Mouse (Mus musculus): ENCODE data around the gene Ankrd16. TPM values are rescaled to one million over a fixed set of nuclear protein-coding genes. Genes with fewer than 3 reads are reported as not detected.

Gene Ankrd16
- 48.8 and 50.0 TPM in 2 replicates for polyA plus RNA-seq (2016; fragmentation: Nextera tagmentation; extraction: Ambion mirVana)

DNA sequence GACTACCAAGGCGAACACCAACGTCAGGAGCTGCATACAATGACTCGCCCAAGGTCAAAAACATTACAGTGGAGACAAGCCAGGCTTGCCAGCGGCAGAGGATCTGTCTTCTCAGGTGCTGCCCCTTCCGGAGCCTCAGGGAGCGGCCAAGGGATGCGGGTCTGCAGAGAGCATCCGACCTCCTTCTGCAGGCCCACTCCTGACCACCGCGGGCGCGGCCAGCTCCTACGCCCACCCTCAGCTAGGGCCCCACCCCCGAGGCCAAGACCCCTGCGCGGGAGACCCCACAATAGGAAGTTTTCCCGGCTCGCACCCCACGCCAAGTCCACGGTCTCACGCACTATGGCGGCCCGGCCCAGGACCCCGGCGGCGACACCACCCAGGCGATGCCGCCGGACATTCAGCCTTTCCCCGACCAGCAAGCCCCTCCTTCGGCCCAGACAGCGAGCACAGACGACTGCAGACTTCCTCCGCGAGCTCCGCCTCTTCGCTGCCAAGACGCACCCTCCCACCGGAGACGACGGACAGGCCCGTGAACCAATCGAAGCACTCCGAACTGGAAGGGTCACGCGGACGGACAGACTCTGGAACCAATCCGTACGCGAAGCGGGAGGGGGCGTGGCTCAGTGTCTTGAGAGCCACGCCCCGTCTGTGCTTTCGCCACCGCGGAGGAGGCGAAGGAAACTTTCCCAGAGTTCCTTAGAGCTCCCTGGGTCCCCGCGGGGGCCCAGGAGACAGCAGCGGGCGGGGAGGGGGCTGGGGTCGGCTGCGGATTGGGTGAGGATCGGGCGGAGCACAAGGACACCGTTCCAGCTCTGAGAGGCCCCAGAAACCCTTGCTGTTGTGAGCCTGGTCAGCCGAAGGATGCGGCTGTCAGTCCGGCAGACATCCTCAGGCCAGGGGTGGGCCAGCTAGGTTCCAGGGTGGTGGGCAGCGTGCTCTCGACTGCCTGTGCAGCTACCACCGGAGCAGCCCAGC, at the start of gene Ankrd16, which contains the start of gene Fbh1:
Gene Ankrd16, plus strand, starts transcription at position 786 of the 978 bp plus-strand sequence.
Gene Fbh1, minus strand, starts transcription at position 492 of the 978 bp plus-strand sequence.
- Histone ChIP-seq H3K4me3 (peak within 1 kb of the TSS; percentile 85), H3K36me3 (peaks cover 29% of the 10 kb centered on the region), H3K9me3 (no peaks in the 10 kb centered on the region), H3K27me3 (ENCODE audit: insufficient read depth, poor library complexity, severe bottlenecking) (no peaks in the 10 kb centered on the region), H3K4me1 (replicated peaks) (peaks cover 32% of the 10 kb centered on the region), H3K27ac (peak within 1 kb of the TSS; percentile 95)
- under 1% methylated on average over 73 of the region's 73 CpGs for WGBS
- DNase-seq (ENCODE audit: low spot score) = peak; percentile 100

- 0 out of 2 replicates have a peak, but pooled peaks cover 4% of the 10 kb centered on the region for H3K4me1 ChIP-seq (replicated peaks)
- H3K27ac ChIP-seq = no peak overlapping the region
- H3K4me3 ChIP-seq = no peak overlapping the region
- DNase-seq (ENCODE audit: low spot score) = no peak
- no peaks in the 10 kb centered on the region for H3K36me3 ChIP-seq
- H3K27me3 ChIP-seq (ENCODE audit: insufficient read depth, poor library complexity, severe bottlenecking) = no peaks in the 10 kb centered on the region
- 71% methylated on average over 3 of the region's 3 CpGs for WGBS
- H3K9me3 ChIP-seq = no peaks in the 10 kb centered on the region
These were observed 48.6 kb upstream of the Ankrd16 start for GRCm38 (mm10) chr2:11729091-11729490.

DNA sequence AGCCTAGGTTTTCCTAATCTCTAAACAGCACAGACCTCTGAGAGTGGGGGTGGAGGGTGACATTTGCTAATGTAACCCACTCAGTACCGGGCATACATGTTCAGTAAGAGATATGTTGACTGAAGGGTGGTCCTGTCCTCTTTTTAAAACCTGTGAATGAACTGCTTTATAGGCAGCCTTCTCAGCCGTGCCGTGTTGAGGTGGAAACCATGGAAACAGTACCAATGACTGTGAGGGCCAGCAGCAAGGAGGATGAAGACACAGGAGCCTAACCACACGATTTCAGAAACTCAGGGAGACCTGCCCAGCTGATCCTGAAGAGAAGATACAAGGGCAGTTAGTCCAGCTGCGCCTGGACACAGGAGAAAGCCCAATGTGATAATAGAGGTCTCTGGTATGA, 44.7 kb upstream of the Ankrd16 start:
- no peaks in the 10 kb centered on the region for H3K9me3 ChIP-seq
- no peaks in the 10 kb centered on the region for H3K27me3 ChIP-seq (ENCODE audit: insufficient read depth, poor library complexity, severe bottlenecking)
- H3K36me3 ChIP-seq = 0 out of 2 replicates have a peak, but pooled peaks cover 3% of the 10 kb centered on the region
- no peak overlapping the region for H3K4me3 ChIP-seq
- DNase-seq (ENCODE audit: low spot score) = no peak
- H3K27ac ChIP-seq = no peak overlapping the region
- WGBS = 73% methylated on average over 5 of the region's 5 CpGs
- 0 out of 2 replicates have a peak, but pooled peaks cover 4% of the 10 kb centered on the region for H3K4me1 ChIP-seq (replicated peaks)

GRCm38 (mm10) chr2:11735853-11736252, 41.8 kb upstream of the Ankrd16 start:
- Histone ChIP-seq H3K27ac (no peak overlapping the region), H3K27me3 (ENCODE audit: insufficient read depth, poor library complexity, severe bottlenecking) (no peaks in the 10 kb centered on the region), H3K36me3 (peaks cover 29% of the 10 kb centered on the region), H3K4me1 (replicated peaks) (0 out of 2 replicates have a peak, but pooled peaks cover 4% of the 10 kb centered on the region), H3K9me3 (no peaks in the 10 kb centered on the region), H3K4me3 (no peak overlapping the region)
- 89% methylated on average over 6 of the region's 6 CpGs for WGBS
- DNase-seq (ENCODE audit: low spot score) = no peak

DNA sequence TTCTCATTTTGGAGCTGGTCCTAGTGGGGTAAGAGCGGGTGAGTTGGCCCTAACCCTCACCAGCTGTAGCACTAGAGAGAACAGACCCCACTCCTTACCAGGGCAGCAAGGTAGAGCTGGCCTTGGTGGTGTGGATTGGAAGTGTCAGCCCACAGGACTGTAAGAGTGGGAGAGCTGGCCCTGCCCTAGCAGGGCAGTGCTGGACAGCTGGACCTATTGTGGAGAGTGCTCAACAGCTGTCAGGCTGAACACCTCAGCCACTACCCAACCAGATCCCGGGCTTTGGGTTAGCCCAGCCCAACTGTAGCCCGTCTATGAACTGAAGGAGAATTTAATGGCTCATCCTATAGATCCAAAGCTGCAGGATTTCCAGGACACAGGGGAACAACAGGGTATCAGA, 38.9 kb upstream of the Ankrd16 start:
- 87% methylated on average over 3 of the region's 3 CpGs for WGBS

DNA sequence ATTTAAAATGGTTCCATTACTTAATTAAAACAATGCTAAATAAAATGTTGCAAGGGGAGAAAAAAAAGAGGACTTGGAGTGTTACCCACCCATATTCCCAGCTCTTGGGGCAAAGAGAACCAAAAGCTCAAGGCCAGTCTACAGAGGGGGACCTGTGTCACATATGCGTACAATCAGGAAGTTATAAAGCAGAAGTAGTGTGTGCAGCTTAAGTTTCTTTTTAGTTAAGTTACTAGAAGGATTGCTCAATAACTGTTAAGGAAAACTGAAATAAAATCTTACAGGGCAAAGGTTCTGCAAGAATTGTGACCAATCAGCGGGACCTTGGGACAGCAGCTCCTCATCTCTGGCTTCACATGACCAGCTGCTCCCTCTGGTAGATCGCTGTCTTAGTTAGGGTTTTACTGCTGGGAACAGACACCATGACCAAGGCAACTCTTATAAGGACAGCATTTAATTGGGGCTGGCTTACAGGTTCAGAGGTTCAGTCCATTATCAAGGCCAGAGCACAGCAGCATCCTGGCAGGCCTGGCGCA, 38.1 kb upstream of the Ankrd16 start:
- H3K9me3 ChIP-seq = no peaks in the 10 kb centered on the region
- H3K36me3 ChIP-seq = peaks cover 66% of the 10 kb centered on the region
- H3K27ac ChIP-seq = no peak overlapping the region
- no peak overlapping the region for H3K4me3 ChIP-seq
- DNase-seq (ENCODE audit: low spot score) = no peak
- no peaks in the 10 kb centered on the region for H3K27me3 ChIP-seq (ENCODE audit: insufficient read depth, poor library complexity, severe bottlenecking)
- WGBS = 98% methylated on average over 4 of the region's 4 CpGs
- H3K4me1 ChIP-seq (replicated peaks) = no peaks in the 10 kb centered on the region

More for the DNA sequence above, 38.9 kb upstream of the Ankrd16 start:
- no peaks in the 10 kb centered on the region for H3K9me3 ChIP-seq
- no peaks in the 10 kb centered on the region for H3K4me1 ChIP-seq (replicated peaks)
- no peak for DNase-seq (ENCODE audit: low spot score)
- H3K27me3 ChIP-seq (ENCODE audit: insufficient read depth, poor library complexity, severe bottlenecking) = no peaks in the 10 kb centered on the region
- H3K36me3 ChIP-seq = peaks cover 58% of the 10 kb centered on the region
- H3K4me3 ChIP-seq = no peak overlapping the region
- no peak overlapping the region for H3K27ac ChIP-seq

DNA sequence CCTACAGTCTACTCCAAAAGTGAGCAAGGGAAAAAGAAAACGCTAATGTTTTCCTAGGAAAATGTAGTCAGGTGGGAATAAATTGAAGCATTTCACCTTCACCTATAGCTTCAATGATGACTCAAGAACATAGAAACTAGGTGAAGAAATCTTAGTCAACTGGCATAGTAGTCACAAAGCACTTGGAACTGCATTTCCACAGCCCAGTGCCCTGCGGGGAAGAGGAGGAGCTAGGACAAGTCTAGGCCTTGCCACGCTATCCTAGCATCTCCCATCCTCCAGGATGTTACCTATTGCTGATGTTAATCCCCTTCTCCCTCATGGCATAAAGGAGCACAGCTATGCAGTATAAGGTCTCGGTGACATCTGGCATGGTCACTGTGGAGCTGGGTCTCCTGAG, 15.1 kb upstream of the Ankrd16 start:
- no peak for DNase-seq (ENCODE audit: low spot score)

DNA sequence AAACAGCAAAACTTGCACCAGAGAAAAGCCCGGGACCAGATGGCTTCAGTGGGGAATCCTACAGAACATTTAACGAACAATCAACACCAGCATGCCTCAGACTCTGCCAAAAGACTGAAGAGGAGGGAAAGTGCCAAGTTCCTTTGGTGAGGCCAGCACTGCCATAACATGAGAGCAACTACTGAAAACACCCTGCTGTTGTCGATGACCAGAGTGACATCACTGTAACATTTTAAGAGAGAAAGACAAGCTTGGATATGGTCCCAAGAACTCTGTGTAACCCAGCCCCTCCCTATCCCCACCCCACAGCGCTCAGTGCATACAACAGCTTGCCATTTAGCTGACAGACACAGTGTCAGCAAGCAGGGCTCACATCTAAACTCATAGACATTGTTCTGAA, 12.0 kb upstream of the Ankrd16 start:
- Histone ChIP-seq H3K9me3 (no peaks in the 10 kb centered on the region), H3K27me3 (ENCODE audit: insufficient read depth, poor library complexity, severe bottlenecking) (no peaks in the 10 kb centered on the region), H3K4me3 (no peak overlapping the region), H3K4me1 (replicated peaks) (no peaks in the 10 kb centered on the region), H3K27ac (no peak overlapping the region), H3K36me3 (peaks cover 87% of the 10 kb centered on the region)
- 93% methylated on average over 4 of the region's 4 CpGs for WGBS
- no peak for DNase-seq (ENCODE audit: low spot score)

More for the DNA sequence above, 15.1 kb upstream of the Ankrd16 start:
- peaks cover 100% of the 10 kb centered on the region for H3K36me3 ChIP-seq
- no peaks in the 10 kb centered on the region for H3K4me1 ChIP-seq (replicated peaks)
- H3K4me3 ChIP-seq = no peak overlapping the region
- H3K27ac ChIP-seq = no peak overlapping the region
- no peaks in the 10 kb centered on the region for H3K9me3 ChIP-seq
- WGBS = 90% methylated on average over 4 of the region's 4 CpGs
- no peaks in the 10 kb centered on the region for H3K27me3 ChIP-seq (ENCODE audit: insufficient read depth, poor library complexity, severe bottlenecking)

DNA sequence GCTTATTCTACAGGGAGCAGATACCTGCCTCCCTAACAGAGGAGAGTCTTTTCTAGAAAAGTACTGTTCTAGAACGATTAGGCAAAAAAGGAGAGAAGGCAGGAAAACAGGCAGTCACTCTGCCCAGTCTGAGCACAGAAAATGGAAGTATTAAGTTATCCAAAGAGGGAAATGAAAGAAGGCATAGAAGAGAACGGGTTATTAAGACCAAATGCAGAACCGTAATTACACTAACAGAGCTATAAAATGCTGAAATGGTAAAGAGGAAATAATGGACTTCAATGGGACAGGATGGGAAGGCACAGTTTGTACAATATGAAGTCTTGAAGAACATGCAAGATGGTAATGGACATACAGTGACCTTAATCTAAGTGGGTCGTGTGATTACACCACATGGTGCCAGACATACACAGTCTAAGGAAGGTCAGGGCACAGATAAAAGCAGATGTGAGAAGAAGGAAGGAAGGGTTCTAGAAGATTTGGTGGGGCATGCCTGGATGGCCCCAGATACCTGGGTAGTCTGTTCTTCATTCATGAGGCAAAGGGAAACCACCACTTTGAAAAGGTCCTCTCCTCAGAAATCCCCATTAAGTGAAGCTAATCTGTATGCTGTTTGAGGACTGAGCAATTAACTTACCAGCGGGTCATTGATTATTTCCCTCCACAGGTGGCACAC, 11.1 kb upstream of the Ankrd16 start:
- peaks cover 78% of the 10 kb centered on the region for H3K36me3 ChIP-seq

DNA sequence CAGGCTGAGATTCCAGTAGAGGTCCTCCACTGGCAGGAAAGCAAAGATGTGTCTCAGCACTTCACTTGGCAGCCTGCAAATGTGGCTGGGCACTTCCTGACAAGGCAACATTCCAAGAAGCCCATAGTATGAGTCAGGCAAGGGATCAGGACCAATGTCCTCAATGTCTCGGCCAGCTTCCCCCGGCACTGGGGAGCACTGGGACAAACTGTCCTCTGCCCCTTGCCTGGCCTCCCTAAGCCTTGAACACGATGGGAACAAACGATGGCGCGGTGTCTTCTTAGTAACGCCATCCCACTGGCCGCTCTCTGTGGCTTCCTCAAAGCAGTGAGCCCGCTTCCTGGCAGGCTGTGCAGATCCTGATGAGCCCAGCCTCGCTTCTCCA, 10.5 kb upstream of the Ankrd16 start:
- 85% methylated on average over 10 of the region's 10 CpGs for WGBS
- H3K27me3 ChIP-seq (ENCODE audit: insufficient read depth, poor library complexity, severe bottlenecking) = no peaks in the 10 kb centered on the region
- H3K27ac ChIP-seq = no peak overlapping the region
- no peak for DNase-seq (ENCODE audit: low spot score)
- no peak overlapping the region for H3K4me3 ChIP-seq
- H3K36me3 ChIP-seq = peaks cover 73% of the 10 kb centered on the region
- no peaks in the 10 kb centered on the region for H3K4me1 ChIP-seq (replicated peaks)
- H3K9me3 ChIP-seq = no peaks in the 10 kb centered on the region

More for the DNA sequence above, 11.1 kb upstream of the Ankrd16 start:
- no peaks in the 10 kb centered on the region for H3K4me1 ChIP-seq (replicated peaks)
- no peaks in the 10 kb centered on the region for H3K27me3 ChIP-seq (ENCODE audit: insufficient read depth, poor library complexity, severe bottlenecking)
- H3K4me3 ChIP-seq = no peak overlapping the region
- 84% methylated on average over 5 of the region's 5 CpGs for WGBS
- no peaks in the 10 kb centered on the region for H3K9me3 ChIP-seq
- H3K27ac ChIP-seq = no peak overlapping the region
- no peak for DNase-seq (ENCODE audit: low spot score)

- H3K27ac ChIP-seq = no peak overlapping the region
- no peaks in the 10 kb centered on the region for H3K27me3 ChIP-seq (ENCODE audit: insufficient read depth, poor library complexity, severe bottlenecking)
- DNase-seq (ENCODE audit: low spot score) = no peak
- peaks cover 17% of the 10 kb centered on the region for H3K4me1 ChIP-seq (replicated peaks)
- H3K4me3 ChIP-seq = no peak overlapping the region
- no peaks in the 10 kb centered on the region for H3K9me3 ChIP-seq
- WGBS = 91% methylated on average over 4 of the region's 4 CpGs
- H3K36me3 ChIP-seq = peaks cover 27% of the 10 kb centered on the region
These were observed 6.0 kb upstream of the Ankrd16 start for GRCm38 (mm10) chr2:11771701-11772100.

DNA sequence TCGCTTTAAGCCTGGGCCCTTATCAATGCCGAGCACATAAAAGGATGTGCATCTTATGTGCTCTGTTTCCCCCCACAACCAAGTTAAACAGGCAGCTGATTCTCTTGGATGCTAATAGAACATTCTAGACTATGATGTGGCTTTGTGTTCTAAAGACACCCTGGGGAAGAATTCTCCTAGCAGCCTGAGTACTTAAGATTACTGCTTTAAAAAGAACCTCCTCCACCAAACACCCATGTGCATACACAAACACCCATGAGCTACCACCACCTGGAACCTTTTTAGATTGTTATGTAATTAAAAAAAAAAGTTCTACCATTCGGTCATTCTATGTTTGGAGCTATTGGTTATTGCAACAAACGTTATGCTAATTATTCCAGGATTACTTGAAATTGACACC, 5.3 kb upstream of the Ankrd16 start:
- no peak for DNase-seq (ENCODE audit: low spot score)
- Histone ChIP-seq H3K27me3 (ENCODE audit: insufficient read depth, poor library complexity, severe bottlenecking) (no peaks in the 10 kb centered on the region), H3K9me3 (no peaks in the 10 kb centered on the region), H3K4me3 (no peak overlapping the region), H3K4me1 (replicated peaks) (peaks cover 20% of the 10 kb centered on the region), H3K27ac (no peak overlapping the region), H3K36me3 (peaks cover 20% of the 10 kb centered on the region)
- 90% methylated on average over 4 of the region's 4 CpGs for WGBS
